Mouse (Mus musculus): Measurements from ENCODE around the gene Slc25a25. TPM values are rescaled to one million over a fixed set of nuclear protein-coding genes. Genes with fewer than 3 reads are reported as not detected.
A peak's percentile ranks its signal among the peaks of the same experiment; 100 is the strongest.

The Slc25a25 gene
- polyA plus RNA-seq, 1 experiment: 19.9 TPM

- TF ChIP-seq CTCF (IDR thresholded peaks at IDR 0.05; ENCODE audit: insufficient read depth, low read length): no peak
- peak; percentile 75; the same call in 1 of the 2 replicates for TF ChIP-seq POLR2A (IDR thresholded peaks at IDR 0.05; ENCODE audit: borderline replicate concordance, extremely low read depth, low read depth, low read length)
- under 1% methylated on average over 31 of the region's 31 CpGs for WGBS
- H3K4me3 ChIP-seq (replicated peaks; ENCODE audit: extremely low read depth, low read depth, low read length): peak within 1 kb of the TSS; percentile 63
- DNase-seq: peak; percentile 97
- peaks cover 5% of the 10 kb centered on the region for H3K4me1 ChIP-seq (ENCODE audit: control insufficient read depth, insufficient read depth, low read length)
These were observed 55.7 kb downstream of the Slc25a25 start, which contains the start of gene Ptges2 for GRCm38 (mm10) chr2:32395484-32395945. Gene Ptges2 (plus strand): TSS chr2:32395896.

- TF ChIP-seq CTCF (IDR thresholded peaks at IDR 0.05; ENCODE audit: insufficient read depth, low read length): peak; percentile 23; the same call in 1 of the 2 replicates
- TF ChIP-seq POLR2A (IDR thresholded peaks at IDR 0.05; ENCODE audit: borderline replicate concordance, extremely low read depth, low read depth, low read length): no peak
- 2% methylated on average over 8 of the region's 8 CpGs for WGBS
- Histone ChIP-seq H3K4me3 (replicated peaks; ENCODE audit: extremely low read depth, low read depth, low read length) (peak overlapping the region; percentile 63), H3K4me1 (ENCODE audit: control insufficient read depth, insufficient read depth, low read length) (peaks cover 5% of the 10 kb centered on the region)
- no peak for DNase-seq
These were observed 56.3 kb downstream of the Slc25a25 start for GRCm38 (mm10) chr2:32394973-32395372.

DNA sequence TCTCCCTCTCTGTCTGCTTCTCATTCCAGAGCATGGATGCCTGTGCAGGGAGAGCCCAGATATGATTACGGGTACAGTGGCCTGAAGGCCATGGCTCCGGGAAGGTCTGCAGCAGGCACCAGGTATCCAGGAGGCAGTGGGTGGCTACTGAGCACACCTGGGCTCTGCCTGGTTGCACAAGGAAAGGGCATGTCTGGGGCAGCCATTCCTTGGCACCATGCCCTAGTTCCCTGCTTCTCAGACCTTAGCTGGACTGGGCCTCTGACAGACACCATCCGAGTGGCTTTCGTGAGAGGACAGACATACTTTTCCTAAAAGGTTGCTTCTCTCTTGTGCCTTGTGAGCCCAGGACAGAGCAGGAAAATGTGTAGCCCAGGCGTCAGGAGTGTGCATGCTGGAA, 59.2 kb downstream of the Slc25a25 start:
- WGBS: 61% methylated on average over 5 of the region's 5 CpGs
- no peak overlapping the region for H3K4me3 ChIP-seq (replicated peaks; ENCODE audit: extremely low read depth, low read depth, low read length)
- H3K4me1 ChIP-seq (ENCODE audit: control insufficient read depth, insufficient read depth, low read length): peaks cover 3% of the 10 kb centered on the region
- TF ChIP-seq CTCF (IDR thresholded peaks at IDR 0.05; ENCODE audit: insufficient read depth, low read length) (no peak), POLR2A (IDR thresholded peaks at IDR 0.05; ENCODE audit: borderline replicate concordance, extremely low read depth, low read depth, low read length) (no peak)
- DNase-seq: peak; percentile 57

DNA sequence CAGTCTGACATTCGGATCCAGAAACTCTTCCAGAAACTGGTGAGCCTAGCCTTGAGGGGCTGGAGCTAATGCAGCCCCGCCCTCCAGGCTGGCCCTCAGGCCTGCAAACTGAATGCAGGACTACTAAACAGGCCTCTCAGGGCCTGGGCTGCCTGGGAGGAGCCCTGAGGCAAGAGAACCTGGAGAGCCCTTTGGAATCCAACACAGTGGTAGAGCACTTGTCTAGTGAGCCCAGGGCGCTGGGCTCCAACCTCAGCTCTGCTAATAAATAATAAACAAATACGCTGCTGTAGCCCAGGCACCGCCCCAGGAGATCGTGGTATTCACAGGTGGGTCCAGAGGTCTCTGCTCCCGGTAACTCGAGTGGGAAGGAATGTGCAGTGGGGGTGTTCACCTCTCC, 60.4 kb downstream of the Slc25a25 start:
- TF ChIP-seq POLR2A (IDR thresholded peaks at IDR 0.05; ENCODE audit: borderline replicate concordance, extremely low read depth, low read depth, low read length) (no peak), CTCF (IDR thresholded peaks at IDR 0.05; ENCODE audit: insufficient read depth, low read length) (no peak)
- Histone ChIP-seq H3K4me3 (replicated peaks; ENCODE audit: extremely low read depth, low read depth, low read length) (no peak overlapping the region), H3K4me1 (ENCODE audit: control insufficient read depth, insufficient read depth, low read length) (peaks cover 3% of the 10 kb centered on the region; the same call in 1 of the 2 replicates)
- WGBS: 65% methylated on average over 8 of the region's 8 CpGs
- peak; percentile 56 for DNase-seq

DNA sequence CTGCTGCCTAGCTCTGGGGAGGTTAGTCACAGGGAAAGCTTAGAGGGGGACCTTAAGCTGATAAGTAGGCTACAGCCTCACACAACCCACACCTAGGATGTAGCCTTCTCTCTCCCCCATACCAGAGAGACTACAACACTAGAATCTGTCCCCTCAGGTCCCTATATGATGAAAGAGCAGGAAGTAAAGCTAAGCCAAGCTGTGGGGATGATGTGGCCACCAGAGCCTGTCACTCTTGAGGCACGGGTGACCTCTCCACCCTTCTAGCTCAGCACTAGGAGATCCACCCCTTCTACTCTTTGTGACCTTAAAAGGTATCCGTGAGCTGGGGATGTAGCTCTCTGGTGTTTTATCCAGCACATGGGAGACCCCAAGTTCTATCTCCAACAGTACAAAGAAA, 62.1 kb downstream of the Slc25a25 start:
- H3K4me3 ChIP-seq (replicated peaks; ENCODE audit: extremely low read depth, low read depth, low read length): no peak overlapping the region
- DNase-seq: no peak
- H3K4me1 ChIP-seq (ENCODE audit: control insufficient read depth, insufficient read depth, low read length): peaks cover 3% of the 10 kb centered on the region; the same call in 1 of the 2 replicates
- TF ChIP-seq CTCF (IDR thresholded peaks at IDR 0.05; ENCODE audit: insufficient read depth, low read length) (no peak), POLR2A (IDR thresholded peaks at IDR 0.05; ENCODE audit: borderline replicate concordance, extremely low read depth, low read depth, low read length) (no peak)
- 64% methylated on average over 2 of the region's 2 CpGs for WGBS

DNA sequence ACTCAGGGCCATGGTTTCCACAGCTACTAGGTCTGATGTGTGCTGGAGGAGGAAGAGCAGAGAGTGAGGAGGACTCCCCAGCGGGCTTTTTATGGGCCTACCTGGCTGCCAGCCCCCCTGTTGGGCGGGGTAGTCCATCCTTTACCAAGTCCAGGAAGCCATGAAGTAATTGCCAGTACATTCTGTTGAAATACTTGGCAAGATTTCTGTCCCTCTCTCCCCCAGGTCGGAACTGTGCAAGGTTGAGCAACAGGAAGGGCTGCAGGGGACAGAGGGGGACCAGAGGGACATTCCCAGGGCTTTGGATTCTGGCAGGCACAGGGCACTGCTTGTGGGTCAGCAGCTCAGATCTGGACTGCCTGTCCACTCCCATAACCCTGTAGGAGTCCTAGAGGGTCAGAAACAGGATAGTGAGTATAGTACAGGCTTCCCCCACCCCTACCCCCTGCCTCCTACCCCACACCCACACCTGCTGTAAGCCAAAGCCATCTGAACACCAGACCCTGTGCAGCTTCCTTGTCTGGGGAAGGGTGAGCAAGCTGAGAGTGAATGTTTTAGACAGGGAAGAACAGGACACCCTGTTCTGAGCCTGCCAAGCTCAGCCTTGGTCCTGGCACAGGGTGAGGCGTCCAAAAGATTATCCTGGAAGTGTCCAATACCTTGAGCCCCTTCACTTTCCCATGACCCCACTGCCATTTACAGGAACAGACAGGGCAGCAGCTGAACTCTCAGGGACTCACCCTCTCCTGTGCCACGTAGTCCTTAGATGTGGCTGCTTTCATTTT, 63.3 kb downstream of the Slc25a25 start, which contains the start of gene Lcn2:
TSS of gene Lcn2 (minus strand) at position 547 of the 785 bp plus-strand sequence.
- peak; percentile 24 for DNase-seq
- H3K4me3 ChIP-seq (replicated peaks; ENCODE audit: extremely low read depth, low read depth, low read length): peak within 1 kb of the TSS; percentile 44
- TF ChIP-seq POLR2A (IDR thresholded peaks at IDR 0.05; ENCODE audit: borderline replicate concordance, extremely low read depth, low read depth, low read length): no peak
- TF ChIP-seq CTCF (IDR thresholded peaks at IDR 0.05; ENCODE audit: insufficient read depth, low read length): no peak
- 41% methylated on average over 5 of the region's 5 CpGs for WGBS
- H3K4me1 ChIP-seq (ENCODE audit: control insufficient read depth, insufficient read depth, low read length): peaks cover 3% of the 10 kb centered on the region; the same call in 1 of the 2 replicates

- no peak for DNase-seq
- Histone ChIP-seq H3K4me1 (ENCODE audit: control insufficient read depth, insufficient read depth, low read length) (peaks cover 4% of the 10 kb centered on the region; the same call in 1 of the 2 replicates), H3K4me3 (replicated peaks; ENCODE audit: extremely low read depth, low read depth, low read length) (no peak overlapping the region)
- 69% methylated on average over 2 of the region's 2 CpGs for WGBS
- no peak for TF ChIP-seq POLR2A (IDR thresholded peaks at IDR 0.05; ENCODE audit: borderline replicate concordance, extremely low read depth, low read depth, low read length)
- TF ChIP-seq CTCF (IDR thresholded peaks at IDR 0.05; ENCODE audit: insufficient read depth, low read length): no peak
These were observed 68.6 kb downstream of the Slc25a25 start for GRCm38 (mm10) chr2:32382689-32383088.

DNA sequence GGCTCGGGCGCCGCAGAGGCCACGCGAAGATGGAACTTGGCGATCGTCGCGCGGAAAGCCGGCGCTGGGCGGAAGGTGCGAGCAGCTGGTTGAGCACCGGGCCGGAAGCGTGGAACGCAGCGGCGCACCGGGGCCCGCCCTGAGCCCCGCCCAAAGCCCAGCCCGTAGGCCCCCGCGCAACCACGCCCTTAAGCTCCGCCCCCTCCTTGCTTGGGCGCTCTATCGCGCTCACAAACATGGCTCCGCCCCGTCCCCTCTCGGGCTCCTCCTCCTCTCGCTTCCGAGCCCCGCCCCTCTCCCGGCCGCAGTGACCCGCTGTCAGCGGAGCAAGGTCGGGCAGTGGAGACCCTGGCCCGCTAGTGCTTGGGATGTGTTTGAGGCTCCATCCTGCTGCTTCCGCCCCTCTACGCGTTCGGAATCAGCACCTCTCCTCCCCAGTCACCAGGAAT, 69.4 kb downstream of the Slc25a25 start, which contains the start of gene 1110008P14Rik:
TSS of gene 1110008P14Rik (minus strand) at position 164 of the 449 bp plus-strand sequence.
- no peak for TF ChIP-seq CTCF (IDR thresholded peaks at IDR 0.05; ENCODE audit: insufficient read depth, low read length)
- TF ChIP-seq POLR2A (IDR thresholded peaks at IDR 0.05; ENCODE audit: borderline replicate concordance, extremely low read depth, low read depth, low read length): peak; percentile 28; the same call in 1 of the 2 replicates
- under 1% methylated on average over 33 of the region's 47 CpGs for WGBS
- peaks cover 4% of the 10 kb centered on the region; the same call in 1 of the 2 replicates for H3K4me1 ChIP-seq (ENCODE audit: control insufficient read depth, insufficient read depth, low read length)
- H3K4me3 ChIP-seq (replicated peaks; ENCODE audit: extremely low read depth, low read depth, low read length): peak within 1 kb of the TSS; percentile 88
- DNase-seq: peak; percentile 97

DNA sequence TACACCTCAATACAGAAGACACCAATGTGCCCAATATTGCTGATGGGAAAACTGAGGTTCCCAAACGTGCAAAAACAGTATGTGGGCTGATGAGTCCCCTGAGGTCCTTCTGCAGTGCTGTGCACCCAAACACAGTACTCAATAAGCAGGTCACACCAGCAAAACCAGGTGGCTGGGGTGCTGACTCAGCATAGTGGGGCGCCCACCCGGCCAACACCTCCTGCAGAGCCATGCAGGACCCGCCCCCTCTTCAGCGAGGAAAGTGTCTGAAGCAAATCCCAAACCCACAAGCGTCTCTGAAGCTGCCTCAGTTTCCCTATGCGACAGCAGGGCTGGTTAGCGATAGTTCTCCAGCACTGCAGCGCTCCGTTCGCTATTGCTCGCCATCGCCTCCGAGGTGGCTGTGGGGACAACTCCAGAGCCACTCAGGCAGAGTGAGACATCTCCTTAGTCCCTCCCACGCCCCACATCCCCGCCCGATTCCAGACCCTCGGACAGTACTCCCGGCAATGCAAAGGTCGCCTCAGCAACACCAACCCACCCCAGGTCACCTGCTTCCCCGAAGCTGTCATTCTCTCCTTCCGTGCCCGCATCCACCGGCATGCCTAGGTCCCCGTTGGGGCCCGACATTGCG, 70.0 kb downstream of the Slc25a25 start:
- no peak for DNase-seq
- WGBS: 2% methylated on average over 27 of the region's 27 CpGs
- no peak for TF ChIP-seq CTCF (IDR thresholded peaks at IDR 0.05; ENCODE audit: insufficient read depth, low read length)
- no peak for TF ChIP-seq POLR2A (IDR thresholded peaks at IDR 0.05; ENCODE audit: borderline replicate concordance, extremely low read depth, low read depth, low read length)
- peak overlapping the region; percentile 71 for H3K4me3 ChIP-seq (replicated peaks; ENCODE audit: extremely low read depth, low read depth, low read length)
- peaks cover 4% of the 10 kb centered on the region; the same call in 1 of the 2 replicates for H3K4me1 ChIP-seq (ENCODE audit: control insufficient read depth, insufficient read depth, low read length)

Measured in lung, adult 2 months (tissue).